Mouse (Mus musculus) NIH3T3 (cell line): ENCODE data around the gene Acad8.
A peak's percentile ranks its signal among the peaks of the same experiment; 100 is the strongest.

Source experiments
- DNase-seq: peaks from one replicate; pipeline ENCODE4 v3.0.0-alpha.2; 2012; ENCODE audit warnings: low read depth

Gene Acad8

DNA sequence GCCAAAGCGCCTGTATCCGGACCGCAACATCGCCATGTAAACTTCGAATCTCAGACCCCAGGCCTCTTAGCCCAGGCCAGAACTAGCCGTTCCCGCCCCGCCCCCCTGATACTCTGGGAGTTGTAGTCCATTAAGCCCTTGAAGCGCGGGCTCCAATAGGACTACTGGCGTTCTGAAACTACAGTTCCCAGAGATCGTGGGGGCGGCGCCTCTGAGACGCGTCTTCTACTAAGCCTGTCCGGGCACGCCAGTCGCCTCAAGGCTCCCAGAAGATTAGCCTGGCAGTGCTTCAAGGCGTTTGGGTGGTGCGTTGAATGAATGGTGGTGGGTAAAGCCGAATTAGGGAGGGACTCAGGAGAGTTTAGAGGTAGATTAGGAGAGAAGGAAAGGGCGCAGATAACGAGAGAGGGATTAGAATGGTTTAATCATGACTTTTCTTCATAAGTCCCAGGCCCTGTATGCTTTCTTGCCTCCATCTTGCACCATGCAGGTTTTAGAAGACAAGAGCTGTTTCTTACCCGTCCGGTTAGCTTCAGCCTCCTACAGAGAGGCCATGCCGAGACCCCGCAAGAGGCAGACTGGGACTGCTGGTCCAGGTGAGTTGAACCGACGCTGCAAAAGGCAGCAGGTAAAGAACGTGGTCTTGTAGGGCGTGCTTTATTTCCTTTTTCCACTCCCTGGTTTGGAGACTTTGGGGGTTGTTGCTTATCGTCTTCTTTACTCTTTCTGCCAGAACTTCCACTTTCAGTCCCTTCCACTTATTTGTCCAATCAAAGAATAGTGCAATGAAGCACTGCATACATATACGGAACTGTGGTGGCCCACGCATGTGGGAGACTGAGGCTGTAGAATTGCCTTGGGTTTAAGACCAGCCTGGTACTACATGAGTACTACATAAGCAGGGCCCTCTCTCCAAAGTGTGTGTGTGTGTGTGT is at the start of gene Acad8, which contains the start of gene Thyn1:
Acad8 (minus strand) TSS at position 106 of the 935 bp plus-strand sequence.
Thyn1 (plus strand) TSS at position 250 of the 935 bp plus-strand sequence.
- DNase-seq, result peak; percentile 96

GRCm38 (mm10) chr9:27043892-27044291 is 44.5 kb upstream of the Acad8 start:
- no peak for DNase-seq

- DNase-seq, result no peak
Measured at GRCm38 (mm10) chr9:27030763-27031100, 31.4 kb upstream of the Acad8 start.

- peak; percentile 98 for DNase-seq
Measured at GRCm38 (mm10) chr9:27029828-27030762, 30.7 kb upstream of the Acad8 start, which contains the start of the genes Vps26b and Ncapd3. TSS of gene Vps26b (minus strand) at chr9:27030065. TSS of gene Ncapd3 (plus strand) at chr9:27030175.

GRCm38 (mm10) chr9:27029022-27029827 is 29.9 kb upstream of the Acad8 start:
- DNase-seq, result peak; percentile 47

GRCm38 (mm10) chr9:27026708-27027107 is 27.3 kb upstream of the Acad8 start:
- no peak for DNase-seq

DNA sequence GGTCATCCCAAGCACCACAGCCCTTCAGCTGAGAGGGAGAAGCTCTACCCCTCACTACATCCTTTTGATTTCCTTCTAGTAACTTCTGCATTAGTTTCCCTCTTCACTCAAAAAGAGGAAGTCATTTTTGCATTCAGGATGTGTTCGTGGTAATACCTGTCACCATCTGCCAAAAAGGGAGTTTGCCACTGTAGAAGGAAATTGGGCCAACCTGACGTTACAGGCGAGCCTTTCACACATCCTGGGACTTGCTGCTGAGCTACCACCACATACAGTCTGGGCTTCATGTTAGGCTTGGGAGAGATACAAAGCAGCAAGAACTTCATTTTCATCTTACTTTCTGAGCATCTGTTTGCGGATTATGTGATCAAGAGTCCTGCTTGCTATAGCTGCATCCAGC is 24.3 kb upstream of the Acad8 start:
- no peak for DNase-seq

- DNase-seq, result no peak
Measured at GRCm38 (mm10) chr9:27018961-27019360, 19.6 kb upstream of the Acad8 start.

- DNase-seq, result no peak
Measured at GRCm38 (mm10) chr9:27011572-27011971, 12.2 kb upstream of the Acad8 start.

GRCm38 (mm10) chr9:27009231-27009630 is 9.9 kb upstream of the Acad8 start:
- DNase-seq, result no peak

DNA sequence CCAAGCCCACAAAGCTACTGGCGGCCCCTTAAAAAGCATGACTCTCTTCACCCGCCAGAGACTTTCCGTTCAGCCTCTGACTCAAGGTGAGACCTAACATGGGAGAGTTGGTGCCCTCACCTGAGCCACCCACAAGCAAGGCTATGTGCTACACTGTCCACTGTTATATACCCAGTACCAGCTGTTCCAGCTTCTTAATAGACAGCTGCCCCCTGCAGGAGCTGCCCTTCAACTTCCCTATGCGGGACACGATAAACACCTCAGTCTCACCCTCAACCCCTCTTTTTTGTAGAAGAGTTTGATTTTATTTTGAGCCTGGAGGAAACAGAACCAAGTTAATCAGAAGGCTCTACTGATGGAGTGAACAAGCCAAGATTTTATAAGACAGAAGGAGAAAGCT is 7.5 kb upstream of the Acad8 start:
- DNase-seq, result no peak

DNA sequence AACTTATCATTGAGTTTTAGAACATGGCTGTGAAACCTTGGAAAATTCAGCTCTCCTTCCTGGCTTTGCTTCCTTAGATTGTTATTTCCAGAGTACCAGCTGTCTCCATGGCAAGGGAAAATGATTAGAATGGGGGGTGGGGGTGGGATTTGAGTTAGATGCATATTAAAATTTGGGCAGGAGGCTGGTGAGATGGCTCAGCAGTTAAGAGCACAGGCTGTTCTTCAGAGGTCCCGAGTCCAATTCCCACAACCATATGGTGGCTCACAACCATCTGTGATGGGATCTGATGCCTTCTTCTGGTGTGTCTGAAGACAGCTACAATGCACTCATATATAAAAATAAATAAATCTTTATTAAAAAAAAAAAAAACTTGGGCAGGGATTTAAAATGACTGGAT is 6.6 kb upstream of the Acad8 start:
- no peak for DNase-seq

DNA sequence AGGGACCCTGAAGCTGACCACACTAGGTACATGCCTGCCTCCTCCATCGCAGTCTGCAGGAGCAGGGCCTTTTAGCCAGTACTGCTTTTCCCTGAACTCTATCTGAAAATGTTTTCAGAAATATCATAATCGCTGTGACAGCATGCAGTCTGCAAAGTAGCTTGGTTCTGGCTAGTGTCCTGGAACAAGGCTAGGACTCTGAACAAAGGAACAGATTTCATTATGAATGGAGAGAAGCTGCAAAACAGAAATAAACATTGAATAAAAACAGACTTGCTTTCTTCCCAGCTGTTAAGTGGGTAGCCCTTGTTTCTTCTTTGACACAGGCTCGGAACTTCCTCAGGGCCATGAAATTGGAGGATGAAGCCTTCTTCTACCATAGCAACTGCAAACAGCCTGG is 5.9 kb upstream of the Acad8 start:
- DNase-seq, result no peak

DNA sequence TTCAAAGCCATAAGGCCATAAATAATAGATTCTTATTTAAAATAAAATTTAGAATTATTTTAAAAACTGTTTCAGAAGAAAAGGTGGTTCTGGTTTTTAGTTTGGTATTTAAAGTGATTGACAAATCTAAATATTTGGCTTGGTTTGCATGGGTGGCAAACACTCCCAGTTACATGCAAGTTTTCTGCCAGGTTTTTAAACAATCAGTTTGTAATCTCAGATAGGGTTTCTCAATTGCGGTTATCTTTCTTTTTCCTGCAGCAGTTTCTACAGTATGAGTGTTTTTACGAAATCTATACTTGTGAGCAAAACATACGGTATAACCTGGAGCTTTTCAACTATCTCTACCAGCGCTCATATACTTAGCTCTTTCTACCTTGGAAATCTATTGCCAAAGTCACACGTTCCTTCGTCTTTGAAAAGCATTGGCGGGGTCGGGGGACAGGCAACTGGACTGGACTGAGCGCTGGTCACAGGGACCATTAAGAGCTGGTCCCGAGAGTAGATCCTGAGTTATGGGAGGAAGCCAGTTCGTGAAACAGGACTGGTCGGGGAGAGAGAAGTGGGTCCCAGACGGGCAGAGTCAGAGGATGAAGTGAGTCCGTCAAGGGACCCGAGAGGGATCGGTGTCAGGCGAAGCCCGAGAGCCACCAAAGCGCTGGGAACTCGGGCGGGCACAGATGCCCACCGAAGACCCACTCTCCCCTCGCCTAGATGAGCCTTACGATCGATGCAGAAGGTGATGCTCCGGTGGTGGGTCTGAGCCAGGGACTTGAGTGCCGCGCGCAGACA is 501 bp downstream of the Acad8 start:
- DNase-seq, result peak; percentile 9

GRCm38 (mm10) chr9:26997501-26997900 is 1.9 kb downstream of the Acad8 start:
- DNase-seq, result no peak

- no peak for DNase-seq
Measured at GRCm38 (mm10) chr9:26997062-26997461, 2.3 kb downstream of the Acad8 start.

GRCm38 (mm10) chr9:26993900-26994299 is 5.5 kb downstream of the Acad8 start:
- DNase-seq, result no peak

DNA sequence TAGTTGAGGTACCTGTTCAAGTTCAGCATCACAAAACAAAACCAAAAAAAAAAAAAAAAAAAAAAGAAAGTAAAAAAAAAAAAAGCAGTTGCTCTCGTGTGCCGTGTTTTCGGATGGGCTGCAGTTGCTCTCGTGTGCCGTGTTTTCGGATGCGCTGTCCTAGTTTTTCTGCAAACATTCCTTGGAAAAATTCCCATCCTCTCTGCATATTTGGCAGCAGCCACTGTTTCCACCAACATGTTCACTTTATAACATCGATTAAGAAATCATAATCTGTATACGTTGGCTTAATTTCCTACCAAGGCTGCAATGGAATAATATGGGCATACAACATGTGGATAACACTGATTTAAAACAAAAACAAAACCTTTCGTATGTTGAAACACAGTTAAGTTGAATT is 6.2 kb downstream of the Acad8 start:
- DNase-seq, result no peak

- no peak for DNase-seq
Measured at GRCm38 (mm10) chr9:26990181-26990580, 9.2 kb downstream of the Acad8 start.

DNA sequence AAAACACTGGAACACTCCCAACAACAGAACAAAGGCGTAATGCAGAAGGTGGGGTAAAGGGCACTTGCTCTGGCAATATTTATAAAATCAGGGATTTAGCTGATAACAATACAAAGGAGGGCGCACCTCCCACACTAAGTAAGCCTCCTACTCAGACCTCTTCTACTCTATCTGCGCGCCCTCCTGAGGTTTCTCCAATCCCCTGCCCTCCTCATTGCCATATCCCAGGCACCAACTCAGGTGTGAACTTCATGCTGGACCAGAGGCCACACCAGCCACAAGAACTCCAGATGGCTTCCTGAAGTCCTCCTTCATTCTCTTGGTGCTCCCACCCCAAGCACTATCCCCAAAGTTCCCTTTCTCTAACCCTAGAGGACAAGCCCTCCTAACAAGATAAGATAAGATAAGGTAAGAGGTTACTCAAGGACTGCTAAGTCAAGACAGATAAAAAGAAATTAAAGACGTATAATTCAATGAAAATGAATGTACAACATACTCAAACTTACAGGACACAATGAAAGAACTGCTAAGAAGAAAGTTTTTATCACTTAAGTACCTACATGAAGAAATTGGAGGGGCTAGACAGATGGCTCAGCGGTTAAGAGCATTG is 13.6 kb downstream of the Acad8 start:
- DNase-seq, result no peak
